Mouse (Mus musculus): ENCODE data around the gene Uqcr11.

The Uqcr11 gene

DNA sequence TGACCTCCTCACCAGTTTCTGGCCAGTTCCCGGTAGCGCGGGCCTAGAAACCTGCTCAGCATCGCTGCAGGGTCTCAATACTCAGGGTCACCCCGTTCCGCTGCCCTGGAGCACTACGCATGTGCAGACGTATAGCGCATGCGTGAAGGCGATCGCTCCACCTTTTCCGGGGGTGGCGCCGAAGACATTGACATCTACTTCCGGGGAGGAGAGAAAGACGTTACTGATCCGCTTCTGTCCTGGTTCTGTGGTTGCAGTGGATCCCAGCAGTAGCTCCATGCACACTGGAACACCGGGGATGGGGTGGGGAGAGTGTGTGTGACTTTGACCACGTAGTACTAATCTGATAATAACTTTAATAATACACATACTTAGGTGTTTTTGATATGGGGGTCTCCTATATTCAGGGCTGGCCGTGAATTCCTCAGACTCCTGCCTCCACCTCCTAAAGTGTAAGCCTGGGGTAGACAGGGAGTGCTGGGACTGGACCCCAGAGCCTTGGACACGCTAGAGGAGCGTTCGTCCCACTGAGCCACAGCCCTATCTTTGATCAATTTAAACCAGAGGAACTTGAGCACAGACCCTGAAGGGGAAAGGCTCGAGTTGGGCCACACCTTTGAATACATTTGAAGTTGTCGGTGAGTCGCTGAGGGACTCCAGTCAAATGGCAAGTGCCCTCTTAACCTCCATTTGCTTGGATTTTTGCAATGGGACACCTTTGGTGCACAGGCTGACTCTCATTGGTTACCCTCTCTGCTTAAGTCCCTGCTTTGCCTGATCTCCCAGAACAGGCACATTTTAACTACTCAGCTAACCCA, at the start of gene Uqcr11:
TSS of gene Uqcr11 (minus strand) at position 147 of the 818 bp plus-strand sequence.
- ATAC-seq (ENCODE audit: insufficient number of reproducible peaks, low FRiP score, low TSS enrichment) = peak; percentile 79

DNA sequence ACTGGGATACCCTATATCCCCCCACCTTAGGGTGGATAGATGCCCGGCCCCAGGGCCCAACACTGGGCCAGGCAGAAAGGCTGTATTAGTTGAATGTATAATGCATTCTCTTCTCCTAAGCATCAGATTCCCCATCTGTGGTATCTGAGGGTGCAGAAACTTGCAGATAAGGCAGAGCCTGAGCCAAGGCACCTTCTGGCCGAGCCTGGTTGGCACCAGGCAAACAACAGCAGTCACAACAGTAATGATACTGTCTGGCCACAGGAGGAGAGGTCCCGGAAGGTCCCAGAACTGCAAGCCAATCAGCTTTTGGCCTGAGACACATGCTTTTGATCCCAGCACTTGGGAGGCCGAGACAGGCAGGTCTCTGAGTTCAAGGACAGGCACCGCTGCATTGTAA, 49.1 kb upstream of the Uqcr11 start:
- ATAC-seq (ENCODE audit: insufficient number of reproducible peaks, low FRiP score, low TSS enrichment) = no peak

DNA sequence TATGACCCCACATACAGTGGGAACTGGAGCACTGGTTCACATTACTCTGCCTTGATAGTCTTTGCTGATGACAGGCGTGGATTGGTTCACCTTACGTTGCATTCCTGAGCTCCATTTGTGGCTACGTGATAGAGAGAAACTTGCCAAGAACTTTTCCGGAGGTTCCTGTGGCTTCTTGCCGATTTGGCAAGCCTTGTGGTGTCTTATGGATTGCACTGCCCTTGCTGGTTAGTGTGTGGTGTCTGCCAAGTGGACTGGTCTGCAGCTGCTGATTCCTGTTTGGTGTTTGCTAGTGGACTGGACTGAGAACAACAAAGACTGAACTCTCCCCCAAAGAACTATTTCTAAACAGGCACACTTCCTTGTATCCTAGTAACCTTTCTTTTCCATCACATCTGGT, 48.2 kb upstream of the Uqcr11 start:
- no peak for ATAC-seq (ENCODE audit: insufficient number of reproducible peaks, low FRiP score, low TSS enrichment)

DNA sequence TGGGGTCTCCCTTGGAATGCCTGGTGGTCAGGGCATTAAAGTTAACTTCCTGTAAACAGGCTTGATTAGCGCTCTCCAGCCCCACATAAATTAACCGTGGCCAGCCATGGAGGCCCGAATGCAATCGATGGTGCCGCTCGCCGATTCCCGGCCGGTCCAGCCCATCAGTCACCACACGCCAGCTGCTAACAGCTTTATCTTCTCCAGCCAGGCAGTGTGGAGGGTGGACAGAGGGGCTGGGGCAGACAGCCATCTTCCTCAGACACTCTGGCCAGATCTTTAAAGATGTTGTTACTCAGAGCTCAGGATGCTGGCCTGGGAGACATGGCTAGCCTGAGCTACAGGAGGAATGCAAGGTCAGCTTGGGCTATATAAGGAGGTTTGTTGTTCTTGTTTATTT, 47.0 kb upstream of the Uqcr11 start:
- ATAC-seq (ENCODE audit: insufficient number of reproducible peaks, low FRiP score, low TSS enrichment) = no peak

DNA sequence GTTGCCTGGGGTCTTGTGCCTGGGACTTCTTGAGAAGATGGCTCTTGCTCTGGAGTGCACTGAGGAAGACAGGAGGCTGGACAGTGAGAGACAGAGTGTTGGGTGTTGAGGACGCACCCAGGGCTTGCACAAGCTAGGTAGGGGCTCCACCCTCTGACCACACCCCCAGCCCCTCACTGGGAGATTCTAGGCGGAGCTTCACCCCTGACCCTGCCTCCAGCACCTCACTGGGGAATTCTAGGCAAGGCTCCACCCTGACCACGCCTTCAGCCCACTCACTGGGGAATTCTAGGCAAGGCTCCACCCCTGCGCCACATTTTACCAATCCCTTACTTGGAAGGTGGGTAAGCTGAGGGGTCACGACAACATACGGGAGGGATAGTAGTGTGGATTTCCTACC, 44.0 kb upstream of the Uqcr11 start:
- ATAC-seq (ENCODE audit: insufficient number of reproducible peaks, low FRiP score, low TSS enrichment) = no peak

DNA sequence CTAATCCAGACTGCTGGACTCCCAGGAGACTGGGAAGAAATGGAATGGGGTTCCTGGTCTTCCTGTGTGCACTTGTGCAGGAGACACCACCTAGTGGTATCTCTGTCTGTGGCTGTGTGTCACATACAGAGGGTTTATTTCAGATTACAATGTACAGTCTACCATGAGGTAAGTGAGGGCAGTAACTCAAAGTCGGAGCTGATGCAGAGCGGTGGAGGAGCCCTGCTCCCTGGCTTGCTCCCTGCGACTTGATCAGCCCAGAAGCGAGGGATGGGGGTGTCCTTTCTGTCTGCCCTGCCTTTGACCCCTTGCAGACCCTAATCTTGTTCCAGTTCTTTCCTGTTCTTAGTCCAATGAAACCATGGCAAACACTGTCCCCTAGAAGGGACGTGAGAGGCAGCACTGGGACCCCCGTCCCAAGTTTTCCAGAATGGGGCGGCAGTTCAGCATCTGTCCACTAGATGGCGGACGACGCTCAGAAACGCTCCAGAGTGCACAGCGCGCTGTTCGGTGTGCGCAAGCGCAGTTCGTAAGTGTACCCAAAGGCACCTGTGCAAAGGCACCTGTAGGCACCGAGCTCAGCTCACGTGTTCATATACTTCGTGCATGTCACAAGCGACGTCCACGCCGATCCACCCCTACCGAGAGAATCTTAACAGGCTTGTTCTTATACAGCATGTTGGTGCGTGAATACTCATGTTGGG, 39.4 kb upstream of the Uqcr11 start:
- ATAC-seq (ENCODE audit: insufficient number of reproducible peaks, low FRiP score, low TSS enrichment) = peak; percentile 82; the same call in 1 of the 2 replicates

DNA sequence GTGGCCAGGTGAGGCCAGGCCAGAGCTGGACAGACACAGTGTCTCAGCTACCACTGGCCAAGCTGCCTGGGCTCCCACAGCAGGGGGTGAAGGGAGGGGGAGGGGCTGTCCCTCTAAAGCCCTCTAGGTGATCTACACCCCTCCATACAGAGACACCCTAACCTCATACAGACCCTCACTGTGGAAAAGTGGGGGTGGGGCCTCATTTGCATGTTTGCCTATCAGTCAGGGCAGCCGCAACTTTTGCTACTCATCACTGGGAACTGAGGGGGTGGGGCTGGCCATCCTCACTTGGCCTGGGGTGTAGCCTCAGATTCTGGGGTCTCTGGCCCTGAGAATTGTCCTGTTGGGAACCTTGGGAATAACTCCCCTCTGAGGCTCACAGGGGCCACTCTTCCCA, 38.4 kb upstream of the Uqcr11 start:
- no peak for ATAC-seq (ENCODE audit: insufficient number of reproducible peaks, low FRiP score, low TSS enrichment)

DNA sequence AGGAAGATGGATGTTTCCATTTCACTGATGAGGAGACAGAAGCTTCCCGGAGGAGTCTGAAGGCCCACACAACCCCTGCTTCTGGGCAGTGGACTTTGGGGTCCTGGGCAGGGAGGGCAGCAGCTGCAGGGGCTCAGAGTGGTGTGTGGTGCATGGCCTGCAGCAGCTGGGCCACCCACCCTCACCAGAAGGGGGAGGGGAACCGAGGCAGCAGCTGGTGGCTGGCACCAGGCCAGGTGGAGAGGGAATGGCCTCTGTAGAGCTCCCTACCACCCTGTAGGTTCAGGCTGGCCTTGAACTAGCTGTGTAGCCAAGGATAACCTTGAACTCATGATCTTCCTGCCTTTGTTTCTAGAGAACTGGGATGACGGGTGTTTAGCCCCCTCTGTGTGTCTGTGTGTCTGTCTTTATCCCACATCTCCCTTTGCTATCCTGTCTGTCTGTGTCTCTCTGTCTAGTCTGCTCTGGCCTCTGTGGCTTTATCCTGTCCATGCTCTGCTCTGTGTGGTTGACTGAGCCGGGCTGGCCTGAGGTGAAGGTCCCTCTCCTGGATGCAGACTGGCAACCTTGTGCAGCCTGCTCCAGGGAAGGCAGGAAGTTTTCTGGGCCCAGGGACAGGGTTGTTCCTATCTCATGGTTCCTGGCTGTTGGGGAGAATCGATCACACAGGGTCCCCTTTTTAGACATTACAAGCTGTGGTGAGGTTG, 37.9 kb upstream of the Uqcr11 start:
- no peak for ATAC-seq (ENCODE audit: insufficient number of reproducible peaks, low FRiP score, low TSS enrichment)

DNA sequence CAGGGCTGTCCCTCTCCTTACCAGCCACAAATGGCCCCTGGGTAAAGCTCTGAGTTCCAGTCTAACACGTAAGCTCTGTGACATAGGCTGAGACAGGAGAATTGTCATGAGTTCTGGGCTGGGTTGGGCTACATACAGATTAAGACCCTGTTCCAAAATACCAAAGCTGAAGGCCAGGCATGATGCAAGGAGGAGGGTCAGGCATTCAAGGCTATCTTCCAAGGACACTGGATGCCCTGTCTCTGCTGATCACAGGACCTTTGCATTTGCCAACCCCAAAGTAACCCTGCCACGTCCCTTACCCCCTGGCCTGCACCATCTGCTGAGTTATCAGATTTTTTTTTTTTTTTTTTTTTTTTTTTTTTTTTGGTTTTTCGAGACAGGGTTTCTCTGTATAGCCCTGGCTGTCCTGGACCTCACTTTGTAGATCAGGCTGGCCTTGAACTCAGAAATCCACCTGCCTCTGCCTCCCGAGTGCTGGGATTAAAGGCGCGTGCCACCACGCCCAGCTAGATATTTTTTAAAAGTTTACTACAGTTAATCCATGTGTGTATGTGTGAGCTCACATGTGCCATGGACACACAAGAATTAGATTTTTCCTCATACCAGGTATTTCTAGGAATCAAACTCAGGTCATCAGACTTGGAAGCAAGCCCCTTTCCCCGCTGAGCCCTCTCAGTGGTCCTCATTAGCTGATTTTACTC, 37.1 kb upstream of the Uqcr11 start:
- no peak for ATAC-seq (ENCODE audit: insufficient number of reproducible peaks, low FRiP score, low TSS enrichment)

DNA sequence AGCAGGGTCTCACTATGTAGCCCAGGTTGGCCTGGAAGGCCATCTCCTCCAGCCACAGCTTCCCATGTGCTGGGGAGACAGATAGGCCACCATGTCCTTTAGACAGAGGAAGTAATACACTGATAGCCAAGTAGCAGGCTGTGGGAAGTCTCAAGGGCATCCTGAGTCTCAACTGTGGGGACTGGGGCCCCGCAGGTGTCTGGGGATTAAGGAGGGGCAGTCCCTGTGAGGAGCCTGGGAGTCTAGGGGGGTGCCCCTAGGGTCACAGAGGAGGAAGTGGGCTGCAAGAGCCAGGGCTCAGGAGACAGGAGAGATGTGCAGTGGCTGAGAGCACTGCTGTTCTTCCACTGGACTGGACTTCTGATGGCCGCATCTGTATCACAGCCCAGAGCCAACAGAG, 36.4 kb upstream of the Uqcr11 start:
- no peak for ATAC-seq (ENCODE audit: insufficient number of reproducible peaks, low FRiP score, low TSS enrichment)

DNA sequence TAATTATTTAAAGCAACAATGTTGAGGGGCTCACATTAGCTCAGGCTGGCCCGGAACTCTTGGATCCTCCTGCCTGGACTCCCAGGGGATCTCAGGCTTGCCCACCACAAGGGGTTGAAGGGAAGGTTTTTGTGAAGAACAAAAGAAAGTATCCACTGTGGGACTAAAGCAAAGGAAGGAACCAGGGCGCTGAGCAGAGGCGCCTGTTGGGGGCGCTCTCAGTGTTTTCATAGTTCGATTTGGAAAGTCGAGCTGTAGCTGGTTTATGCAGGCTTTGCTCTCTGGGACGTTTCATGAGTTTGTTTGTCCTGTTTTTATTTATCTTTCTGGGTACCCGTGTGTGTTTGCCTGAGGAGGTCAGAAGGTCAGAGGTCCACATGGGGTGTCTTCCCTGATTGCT, 35.0 kb upstream of the Uqcr11 start:
- no peak for ATAC-seq (ENCODE audit: insufficient number of reproducible peaks, low FRiP score, low TSS enrichment)

DNA sequence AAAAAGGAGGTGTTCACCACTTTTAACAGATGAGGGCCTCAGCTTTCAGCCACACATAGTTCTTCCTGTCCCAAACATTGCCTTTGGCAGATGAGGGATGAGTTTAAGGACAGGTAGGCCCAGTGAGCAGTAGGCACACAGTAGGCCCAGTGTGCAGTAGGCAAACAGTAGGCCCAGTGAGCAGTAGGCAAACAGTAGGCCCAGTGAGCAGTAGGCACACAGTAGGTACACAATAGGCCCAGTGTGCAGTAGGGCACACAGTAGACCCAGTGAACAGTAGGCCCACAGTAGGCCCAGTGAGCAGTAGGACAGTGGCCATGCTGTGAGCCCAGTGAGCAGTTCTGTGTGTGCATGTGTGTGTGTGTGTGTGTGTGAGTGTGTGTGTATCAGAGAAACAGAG, 33.4 kb upstream of the Uqcr11 start:
- no peak for ATAC-seq (ENCODE audit: insufficient number of reproducible peaks, low FRiP score, low TSS enrichment)

DNA sequence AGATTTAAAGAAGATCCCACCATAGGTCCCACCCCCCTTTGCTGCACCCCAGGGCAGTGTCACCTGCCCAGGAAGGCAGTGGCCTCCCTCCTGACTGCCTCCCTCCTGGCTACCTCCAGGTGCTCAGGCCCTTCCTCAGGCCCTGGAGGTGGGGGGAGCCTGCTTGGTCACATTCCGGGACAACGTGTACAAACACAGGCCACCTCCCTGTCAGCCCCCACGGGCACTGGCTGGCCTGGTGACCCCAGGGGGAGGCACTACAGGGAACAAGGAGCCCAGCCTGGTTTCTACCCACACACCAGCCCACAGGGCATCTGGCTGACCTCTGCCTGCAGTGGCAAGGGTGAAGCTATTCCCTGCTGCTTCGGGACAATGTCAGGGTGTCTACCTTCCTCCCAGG, 31.3 kb upstream of the Uqcr11 start:
- no peak for ATAC-seq (ENCODE audit: insufficient number of reproducible peaks, low FRiP score, low TSS enrichment)

DNA sequence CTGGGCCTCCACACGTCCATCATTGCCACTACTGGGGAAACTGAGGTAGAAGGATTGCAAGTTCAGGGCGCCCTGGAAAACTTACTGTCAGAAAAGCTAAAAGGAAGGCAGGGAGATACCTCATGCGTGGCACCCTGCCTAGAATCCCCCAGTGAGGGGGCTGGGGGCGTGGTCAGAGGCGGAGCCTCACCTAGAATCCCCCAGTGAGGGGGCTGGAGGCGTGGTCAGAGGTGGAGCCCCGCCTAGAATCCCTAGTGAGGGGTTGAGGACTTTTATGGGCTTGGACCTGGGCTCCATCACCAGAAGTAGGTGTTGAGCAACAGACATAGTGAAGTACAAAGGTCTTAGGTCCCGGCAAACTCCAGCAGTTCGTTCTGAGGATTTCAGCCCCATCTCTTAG, 29.6 kb upstream of the Uqcr11 start:
- no peak for ATAC-seq (ENCODE audit: insufficient number of reproducible peaks, low FRiP score, low TSS enrichment)

DNA sequence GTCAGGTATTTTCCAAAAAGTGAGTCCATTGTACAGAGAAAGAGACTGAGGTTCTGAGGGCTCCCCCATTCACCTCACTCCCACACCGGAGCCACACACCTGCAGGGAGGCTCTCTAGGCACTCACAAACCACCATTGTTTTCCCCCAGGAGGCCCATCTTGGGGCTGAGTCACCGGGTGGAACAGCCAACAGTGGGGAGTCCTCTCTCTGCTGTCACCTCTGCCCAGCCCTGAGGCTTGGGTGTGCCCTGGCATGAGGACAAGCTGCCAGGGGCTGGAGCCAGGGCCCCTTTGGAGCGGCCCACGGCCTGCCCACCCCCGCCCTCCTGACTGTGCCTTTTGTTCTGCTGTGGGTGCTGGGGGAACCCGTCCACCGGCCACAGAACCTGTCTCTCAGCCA, 29.1 kb upstream of the Uqcr11 start:
- ATAC-seq (ENCODE audit: insufficient number of reproducible peaks, low FRiP score, low TSS enrichment) = no peak

DNA sequence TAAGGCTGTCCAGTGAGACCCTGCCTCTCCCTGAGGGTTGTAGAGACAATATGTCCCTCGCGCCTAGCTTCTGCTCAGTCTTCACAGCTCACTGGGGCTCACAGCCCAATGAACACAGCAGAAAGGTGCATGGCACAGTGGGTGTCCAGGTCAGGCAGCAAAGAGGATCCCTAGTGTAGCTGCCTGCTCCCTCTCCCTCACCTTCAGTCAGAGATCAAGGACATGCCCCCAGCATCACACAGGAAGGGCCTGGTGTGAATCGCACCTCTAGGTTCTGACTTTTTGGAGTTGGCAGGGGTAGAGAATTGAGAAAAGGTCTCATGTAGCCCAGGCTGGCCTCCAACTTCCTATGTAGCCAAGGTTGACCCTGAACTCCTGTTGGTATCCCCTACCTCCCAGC, 28.2 kb upstream of the Uqcr11 start:
- no peak for ATAC-seq (ENCODE audit: insufficient number of reproducible peaks, low FRiP score, low TSS enrichment)

DNA sequence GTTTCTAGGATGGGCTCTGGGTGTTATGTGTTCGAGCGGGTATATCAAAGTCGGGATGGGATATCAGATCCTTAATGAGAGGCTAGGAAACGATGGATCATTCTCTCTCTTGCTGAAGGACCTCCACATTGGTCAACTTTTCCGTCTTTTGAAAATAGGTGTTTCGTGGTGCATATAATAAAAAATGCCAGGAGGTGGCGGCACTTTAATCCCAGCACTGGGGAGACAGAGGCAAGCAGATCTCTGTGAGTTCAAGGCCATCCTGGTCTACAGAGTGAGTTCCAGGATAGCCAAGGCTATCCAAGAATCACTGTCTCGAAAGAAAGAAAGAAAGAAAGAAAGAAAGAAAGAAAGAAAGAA, 27.6 kb upstream of the Uqcr11 start:
- no peak for ATAC-seq (ENCODE audit: insufficient number of reproducible peaks, low FRiP score, low TSS enrichment)

DNA sequence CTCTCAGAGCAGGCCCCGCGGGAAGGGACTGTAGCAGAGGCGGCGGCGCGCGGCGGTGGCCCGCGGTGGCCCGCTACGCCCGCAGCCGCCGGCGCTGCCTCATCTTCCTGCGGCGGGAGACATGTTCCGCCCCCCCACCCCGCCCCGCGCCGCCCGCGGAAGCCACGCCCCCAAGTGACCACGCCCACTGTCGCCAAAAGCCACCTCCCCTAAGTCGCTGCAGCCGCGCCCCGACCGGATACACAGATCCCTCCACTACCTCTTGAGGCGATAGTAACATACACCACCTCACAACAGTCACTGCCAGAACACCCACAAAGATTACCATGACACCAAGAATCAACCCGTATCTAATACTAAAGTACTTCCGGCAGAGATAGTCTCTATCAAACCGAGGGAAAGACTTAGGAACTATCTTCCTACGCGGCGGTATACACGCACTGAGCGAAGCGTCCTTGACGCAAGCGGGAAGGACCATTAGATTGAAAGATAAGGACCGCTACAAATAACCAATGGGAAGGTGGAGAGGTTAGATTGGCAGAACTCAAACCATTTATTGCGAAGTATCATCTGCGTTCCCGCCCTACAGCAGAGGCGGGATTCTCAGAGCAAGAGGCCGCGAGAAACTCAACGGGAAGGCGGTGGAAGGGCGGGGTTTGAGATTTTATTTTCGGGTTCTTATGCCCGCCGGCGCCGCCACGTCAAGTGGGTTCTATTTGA, 27.0 kb upstream of the Uqcr11 start, which contains the start of gene Tcf3:
TSS of gene Tcf3 (minus strand) at position 135 of the 720 bp plus-strand sequence.
- ATAC-seq (ENCODE audit: insufficient number of reproducible peaks, low FRiP score, low TSS enrichment) = peak; percentile 95

DNA sequence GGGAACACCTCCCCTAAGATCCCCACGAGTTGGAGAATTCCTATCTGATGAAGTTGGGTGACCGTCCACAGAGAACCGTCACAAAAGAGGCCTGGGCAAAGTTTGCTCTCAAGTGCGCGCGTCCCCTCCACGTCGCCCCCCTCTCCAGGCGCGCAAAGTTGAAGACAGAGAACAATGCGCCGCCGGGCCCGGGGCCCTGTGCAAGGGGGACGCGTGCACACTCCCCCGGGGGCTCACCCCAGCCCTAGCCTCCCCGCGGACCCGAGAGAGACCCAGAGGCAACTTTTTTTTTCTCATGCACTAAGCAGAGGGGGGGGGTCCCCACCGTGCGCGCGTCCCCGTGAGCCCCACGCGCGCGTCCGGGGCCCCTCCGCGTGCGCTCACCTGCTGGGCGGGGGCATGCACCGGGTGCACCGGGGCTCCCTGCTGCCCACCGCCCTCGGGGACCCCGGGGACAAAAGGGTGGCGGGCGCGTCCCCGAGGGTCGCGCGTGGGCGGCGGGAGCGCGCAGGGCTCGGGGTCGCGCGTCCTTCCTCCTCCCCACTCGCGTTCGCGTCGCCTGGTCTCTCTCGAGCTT, 26.4 kb upstream of the Uqcr11 start:
- no peak for ATAC-seq (ENCODE audit: insufficient number of reproducible peaks, low FRiP score, low TSS enrichment)

DNA sequence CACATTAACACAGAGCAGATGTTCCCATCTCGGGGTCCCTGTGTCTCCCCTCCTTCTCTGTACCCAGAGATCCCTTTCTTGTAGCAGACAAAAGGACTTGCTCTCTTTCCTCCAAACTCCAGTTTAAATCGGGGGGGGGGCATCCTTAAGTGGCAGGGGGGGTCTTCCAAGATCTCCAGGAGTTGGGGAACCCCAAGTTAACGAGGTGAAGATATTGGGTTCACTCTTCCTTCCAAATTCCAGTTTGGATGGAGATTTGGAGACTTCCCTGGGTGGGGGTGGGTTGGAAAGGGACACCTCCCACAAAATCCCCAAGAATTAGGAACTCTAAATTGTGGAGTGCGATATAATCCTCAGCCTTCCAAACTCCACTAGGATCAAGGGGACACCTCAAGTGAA, 25.8 kb upstream of the Uqcr11 start:
- no peak for ATAC-seq (ENCODE audit: insufficient number of reproducible peaks, low FRiP score, low TSS enrichment)

Data from cerebellum, adult (tissue).